Mouse (Mus musculus) B cell, adult 2 months (primary cell): ENCODE data around the gene Cdk15.

Source experiments
- DNase-seq, 2 experiments: peaks; one replicate each; pipeline ENCODE4 v3.0.0; 2022

Cdk15 gene

DNA sequence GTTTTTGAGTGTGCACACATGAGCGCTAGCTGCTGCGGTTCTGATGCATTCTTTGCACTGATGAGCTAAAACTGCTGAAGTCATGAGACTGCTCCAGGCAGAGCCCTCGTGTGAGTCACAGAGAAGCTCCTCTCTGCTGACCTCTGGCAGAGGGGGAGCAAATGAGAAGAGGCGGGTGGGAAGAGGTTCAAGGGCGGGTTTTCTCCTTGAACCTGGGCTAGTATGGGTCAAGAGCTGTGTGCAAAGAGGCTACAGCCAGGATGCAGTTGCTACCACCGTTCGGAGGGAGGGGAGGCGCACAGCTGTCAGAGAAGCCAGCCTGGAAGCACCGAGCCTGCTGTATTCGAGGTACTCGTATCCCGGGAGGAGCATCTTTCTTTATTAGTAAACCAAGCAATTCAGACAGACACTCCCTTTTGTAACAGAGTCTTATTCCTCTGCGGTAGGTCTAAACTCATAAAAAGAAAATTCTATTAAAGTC lies at the start of gene Cdk15:
Gene Cdk15, plus strand, starts transcription at position 156 of the 481 bp plus-strand sequence.
- DNase-seq = no peak

DNA sequence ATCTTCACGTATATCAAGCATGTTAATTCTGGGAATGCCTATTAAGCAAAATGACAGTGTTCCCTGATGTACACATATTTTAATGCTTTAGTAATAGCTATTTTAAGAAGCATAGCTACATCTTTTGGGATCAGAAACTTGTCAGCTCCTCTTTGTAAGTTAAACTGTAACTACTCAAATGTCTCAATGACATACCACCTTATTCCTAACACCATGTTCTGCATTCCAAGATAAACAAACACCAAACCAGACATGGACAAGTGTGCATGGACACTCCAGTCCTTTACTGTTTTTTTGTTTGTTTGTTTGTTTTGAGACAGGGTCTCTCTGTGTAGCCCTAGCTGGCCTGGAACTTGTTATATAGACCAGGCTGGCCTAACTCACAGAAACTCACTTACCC lies 48.4 kb upstream of the Cdk15 start:
- DNase-seq = no peak

DNA sequence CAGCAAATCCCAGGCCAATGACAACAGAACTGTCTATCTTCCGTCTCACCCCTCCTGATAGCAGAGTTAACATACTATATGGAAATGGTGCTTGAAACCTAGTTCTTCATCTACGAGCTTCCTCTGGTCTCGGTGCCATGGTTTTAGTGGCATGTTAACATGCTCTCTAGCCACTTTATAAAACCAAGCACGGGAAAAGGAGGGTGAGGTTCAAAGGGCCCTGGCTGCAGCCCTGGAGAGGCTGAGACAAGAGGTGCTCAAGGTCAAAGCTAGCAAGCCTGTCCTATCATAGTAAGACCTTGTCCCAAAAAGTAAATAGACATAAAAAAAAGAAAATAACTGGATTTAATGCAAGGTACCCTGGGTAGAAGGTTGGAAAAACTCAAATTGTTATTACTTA lies 45.1 kb upstream of the Cdk15 start:
- DNase-seq = no peak

DNA sequence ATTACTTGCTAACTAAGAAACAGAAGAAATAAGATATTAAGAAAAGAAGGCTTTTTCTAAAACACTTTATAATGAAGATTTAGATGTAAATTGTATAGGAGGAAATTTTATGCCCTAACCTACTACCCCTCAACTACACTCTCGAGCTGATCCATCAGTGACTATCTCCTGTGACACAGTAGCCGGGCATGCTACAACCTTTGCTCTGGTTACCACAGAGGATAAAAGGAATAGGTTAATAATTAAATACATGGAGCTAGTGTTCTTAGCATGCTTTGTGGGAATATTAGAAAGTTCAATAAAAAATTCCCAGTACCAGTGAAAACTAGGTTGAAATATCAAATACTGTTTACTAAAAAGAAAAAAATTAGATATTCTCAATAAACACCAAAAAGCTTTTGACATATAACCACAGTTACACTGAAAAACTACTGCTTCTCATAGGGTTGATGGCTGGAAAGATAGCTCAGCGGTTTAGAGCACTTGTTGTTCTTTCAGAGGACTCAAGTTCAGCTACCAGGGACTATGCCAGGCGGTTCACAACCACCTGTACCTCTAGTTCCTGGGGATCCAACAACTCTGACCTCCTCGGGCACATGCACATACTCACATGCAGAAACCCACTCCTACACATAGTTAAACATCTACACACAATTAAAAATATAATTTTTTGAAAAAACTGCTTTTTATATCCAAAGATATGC lies 44.5 kb upstream of the Cdk15 start:
- DNase-seq = no peak

DNA sequence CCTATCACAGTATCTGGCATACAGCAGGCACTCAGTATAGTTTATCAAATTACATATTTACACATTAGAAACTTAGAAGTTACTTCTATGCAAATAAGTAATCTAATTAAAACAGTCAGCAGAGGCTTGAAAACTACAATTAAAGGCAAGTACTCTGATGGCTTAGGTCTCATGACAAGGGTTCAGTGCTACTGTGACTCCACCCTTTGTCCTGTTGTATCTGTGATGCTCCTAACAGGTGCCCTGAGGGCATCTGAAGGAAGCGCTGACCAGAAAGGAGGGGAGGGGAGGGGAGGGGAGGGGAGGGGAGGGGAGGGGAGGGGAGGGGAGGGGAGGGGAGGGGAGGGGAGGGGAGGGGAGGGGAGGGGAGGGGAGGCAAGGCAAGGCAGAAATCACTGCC lies 43.8 kb upstream of the Cdk15 start:
- no peak for DNase-seq

DNA sequence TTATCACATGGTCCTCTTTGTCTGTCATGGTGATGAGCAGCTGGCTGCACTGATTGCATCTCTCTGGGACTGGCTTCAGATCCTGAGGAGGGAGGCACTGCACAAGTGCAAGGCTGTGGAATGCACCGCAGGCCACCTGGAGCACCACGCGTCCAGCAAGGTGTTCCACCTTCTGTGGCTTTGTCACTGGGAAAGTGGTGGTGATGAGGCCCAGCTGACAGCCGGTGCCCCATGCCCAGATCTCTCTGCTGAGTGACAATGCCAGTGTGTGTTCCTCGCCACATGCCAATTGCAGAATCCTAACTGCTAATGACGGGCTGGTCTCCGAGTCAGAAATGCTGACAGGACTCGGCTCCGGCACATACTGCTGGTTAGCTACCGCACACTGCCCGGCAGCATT lies 41.3 kb upstream of the Cdk15 start:
- DNase-seq = no peak

DNA sequence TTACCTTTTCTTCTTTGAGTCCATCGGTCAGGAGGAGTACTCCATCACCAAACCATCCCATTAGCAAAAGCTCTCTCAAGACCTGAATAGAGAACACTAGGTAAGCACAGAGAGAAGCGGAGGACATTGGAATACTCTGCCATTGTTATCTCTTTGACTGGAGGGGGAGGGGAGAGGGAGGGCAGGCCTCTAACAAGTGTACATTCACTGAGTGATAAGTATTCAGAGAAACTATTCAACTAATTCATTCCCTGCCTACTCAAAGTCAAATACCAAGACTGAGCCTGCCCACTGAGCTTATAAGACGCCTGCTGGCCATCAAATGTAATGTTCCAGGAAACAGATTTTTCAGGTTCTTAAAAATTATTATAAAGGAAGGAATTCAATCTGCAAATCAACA lies 36.3 kb upstream of the Cdk15 start:
- no peak for DNase-seq

DNA sequence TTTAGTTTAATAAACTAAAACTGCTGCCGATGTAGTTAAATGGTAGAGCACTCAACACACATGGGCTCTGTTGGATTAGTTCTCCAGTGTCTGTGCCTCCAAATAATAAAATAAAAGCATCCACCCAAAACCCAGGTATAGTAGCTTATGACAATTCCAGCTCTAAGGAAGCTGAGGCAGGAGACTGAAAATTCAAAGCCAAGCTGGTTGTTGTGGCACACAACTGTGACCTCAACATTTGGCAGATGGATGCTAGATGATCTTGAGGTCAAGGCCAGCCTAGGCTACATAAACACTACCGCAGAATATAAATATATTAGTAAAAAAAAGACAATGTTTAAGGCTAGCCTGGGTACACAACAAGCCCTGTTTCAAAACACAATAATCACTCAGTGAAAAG lies 35.1 kb upstream of the Cdk15 start:
- no peak for DNase-seq

DNA sequence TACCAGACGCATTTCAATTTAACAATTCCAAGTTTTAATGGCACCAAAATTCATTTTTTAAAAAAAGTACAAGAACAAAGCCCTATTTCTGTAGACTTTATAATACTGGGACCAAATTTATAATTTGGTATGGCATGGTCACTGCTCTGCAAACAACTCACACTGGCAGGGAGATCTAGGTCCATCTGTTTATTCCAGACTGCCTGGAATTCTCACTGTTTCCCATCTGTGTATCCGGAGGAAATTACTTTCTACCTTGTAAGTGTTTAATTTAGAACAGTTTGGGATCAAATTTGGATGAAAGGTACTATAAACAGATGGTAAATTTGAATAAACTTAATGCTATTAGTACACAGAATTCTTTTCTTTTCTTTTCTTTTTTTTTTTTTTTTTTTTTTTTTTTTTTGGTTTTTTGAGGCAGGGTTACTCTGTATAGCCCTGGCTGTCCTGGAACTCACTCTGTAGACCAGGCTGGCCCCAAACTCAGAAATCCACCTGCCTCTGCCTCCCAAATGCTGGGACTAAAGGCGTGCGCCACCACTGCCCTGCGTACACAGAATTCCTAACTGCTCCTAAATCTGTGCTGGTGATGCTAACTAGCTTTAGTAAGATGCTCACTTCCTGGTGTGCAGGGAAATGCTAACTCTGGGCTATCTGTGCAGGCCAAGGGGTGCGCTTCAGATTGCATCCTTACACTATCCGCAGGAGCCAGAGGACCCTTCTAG lies 34.4 kb upstream of the Cdk15 start:
- DNase-seq = no peak

DNA sequence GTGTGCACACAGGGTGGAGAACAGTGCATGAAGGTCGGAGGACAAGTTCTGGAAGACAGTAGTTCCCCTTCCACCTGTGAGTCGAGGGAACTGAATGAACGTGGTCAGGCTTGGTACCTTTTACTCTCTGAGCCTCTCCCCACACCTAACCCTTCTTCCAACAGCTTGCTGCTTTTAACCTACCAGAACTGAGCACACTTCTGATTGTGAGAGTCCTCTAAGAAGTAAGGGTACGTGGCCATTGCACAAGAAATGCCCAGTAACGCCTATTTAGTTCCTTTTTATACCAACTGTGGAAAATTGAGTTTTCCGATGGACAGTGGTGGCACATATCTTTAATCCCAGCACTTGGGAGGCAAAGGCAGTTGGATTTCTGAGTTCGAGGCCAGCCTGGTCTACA lies 28.2 kb upstream of the Cdk15 start:
- no peak for DNase-seq

DNA sequence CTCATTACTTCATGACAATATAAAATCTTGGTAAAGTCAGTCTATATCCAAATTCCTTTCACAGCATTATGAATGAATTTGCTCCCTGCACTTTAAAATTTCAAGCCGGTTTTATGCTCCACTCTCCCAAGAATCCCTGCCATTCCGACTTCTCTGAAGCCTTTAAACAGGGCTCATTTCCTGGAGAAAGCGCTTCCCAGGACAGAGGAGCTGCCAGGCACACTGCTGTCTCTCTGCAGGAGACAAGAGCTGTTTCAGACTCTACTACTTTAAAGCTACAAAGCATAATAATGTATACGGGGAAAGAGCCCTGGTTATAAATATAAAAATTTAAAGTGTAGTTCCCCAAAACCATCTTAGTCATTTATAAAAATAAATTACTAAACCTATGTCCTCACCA lies 27.5 kb upstream of the Cdk15 start:
- DNase-seq = no peak

DNA sequence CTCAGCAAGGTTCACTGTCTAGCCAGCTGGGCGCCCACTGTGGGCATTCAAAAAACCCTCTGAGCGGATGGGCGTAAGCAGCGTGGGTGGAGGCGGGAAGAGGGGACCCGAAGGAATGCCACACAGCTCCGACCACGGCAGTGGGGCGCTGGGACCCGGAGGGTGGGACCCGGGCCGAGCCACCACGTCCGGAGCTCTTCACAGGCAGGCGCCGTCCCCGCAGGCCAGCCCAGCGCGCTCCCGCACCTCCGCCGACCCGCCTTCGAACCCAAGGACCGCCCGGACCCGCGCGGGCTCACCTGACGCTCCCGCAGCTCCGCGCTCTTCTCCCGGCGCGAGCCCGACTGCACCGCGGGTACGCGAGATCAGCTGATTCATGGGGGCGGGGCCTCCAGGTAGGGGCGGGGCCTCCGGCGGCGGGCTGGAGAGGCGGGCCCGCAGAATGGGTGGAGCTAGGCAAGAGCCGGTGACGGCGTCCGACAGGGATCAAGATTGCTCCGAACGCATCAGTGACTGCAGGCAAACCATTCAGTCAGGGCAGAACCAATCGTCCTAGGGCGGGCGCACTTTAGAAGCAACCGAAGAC lies 19.8 kb upstream of the Cdk15 start, which contains the start of gene Als2:
Gene Als2, minus strand, starts transcription at position 376 of the 586 bp plus-strand sequence.
- peak; percentile 95 for DNase-seq

DNA sequence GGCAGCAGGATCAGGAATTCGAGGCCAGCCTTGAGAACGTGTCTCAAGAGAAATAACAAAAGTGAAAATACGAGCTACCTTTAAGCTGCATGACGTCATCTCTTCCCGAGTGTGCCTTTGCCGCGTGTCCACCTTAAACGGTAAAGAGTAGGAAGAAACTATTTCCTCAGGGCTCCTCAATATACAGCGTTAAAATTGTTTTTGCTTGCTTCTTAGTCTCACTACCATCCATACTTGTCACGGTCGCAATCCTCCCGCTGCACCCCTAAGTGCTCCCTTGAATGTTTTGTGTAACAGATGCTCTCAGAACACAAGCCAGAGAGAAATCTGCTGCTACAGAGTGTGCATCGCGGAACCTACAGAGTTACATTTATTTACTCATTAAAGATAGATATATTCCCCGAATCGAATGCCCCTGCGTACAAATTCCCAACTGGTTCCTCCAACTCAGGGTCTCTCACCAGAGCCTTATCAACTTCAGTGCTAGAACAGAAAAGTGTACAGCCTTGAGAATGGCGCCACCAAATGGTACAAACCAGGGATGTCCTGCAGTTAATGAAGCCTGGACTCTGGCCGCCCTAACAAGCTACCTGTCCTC lies 19.0 kb upstream of the Cdk15 start:
- peak; percentile 75 to 79 for DNase-seq

DNA sequence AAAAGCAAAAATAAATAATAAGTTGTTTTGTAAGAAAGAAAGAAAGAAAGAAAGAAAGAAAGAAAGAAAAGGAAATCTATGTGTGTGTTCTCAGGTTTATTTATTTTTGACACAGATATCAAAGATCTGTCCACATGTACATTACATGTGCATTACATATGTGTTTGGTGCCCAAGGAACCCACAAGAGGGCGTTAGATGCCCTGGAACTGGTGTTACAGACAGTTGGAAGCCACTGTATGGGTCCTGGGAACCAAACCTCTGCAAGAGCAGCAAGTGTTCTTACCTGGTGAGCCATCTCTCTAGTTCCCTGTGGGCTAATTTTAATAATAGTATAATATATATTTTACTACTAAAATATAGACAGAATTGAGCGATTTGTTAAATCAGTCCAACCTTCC lies 12.9 kb upstream of the Cdk15 start:
- DNase-seq = no peak

DNA sequence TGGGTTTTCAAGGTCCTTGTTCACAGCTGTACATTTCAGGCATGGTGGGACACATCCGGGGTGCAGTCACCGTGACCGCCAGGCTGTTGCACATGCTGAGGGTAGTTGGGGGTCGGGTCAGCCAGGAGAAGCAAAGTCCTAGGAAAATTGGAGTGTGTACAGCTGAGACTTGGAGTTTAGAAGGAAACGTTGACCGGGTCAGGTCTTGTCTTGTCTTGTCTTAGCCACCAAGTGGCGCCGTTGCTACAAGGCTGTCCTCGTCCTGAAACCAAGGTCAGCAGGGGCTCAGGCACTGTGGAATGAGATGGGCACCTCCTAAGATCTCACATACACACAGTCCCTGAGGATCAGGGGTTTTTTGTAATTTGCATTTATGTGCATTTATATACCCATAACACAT lies 9.1 kb upstream of the Cdk15 start:
- DNase-seq = peak; percentile 21 to 25

DNA sequence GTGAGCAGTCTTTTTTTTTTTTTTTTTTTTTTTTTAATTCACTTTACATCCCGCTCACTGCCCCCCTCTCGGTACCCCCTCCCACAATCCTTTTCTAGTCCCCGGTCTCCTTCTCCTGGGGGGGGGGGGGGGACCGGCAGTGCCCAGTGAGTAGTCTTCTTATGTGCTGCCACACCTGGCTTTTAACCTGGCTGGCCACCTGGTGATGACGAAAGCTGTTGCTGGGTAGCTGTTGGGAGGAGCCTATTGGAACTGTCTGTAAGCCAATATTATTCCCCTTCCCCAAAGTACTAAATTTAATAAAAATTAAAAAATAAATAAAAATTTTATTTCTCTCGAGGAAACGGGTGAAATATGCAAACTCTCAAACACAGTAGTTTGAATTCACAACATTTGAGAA lies 3.9 kb upstream of the Cdk15 start:
- peak; percentile 20 to 24 for DNase-seq

DNA sequence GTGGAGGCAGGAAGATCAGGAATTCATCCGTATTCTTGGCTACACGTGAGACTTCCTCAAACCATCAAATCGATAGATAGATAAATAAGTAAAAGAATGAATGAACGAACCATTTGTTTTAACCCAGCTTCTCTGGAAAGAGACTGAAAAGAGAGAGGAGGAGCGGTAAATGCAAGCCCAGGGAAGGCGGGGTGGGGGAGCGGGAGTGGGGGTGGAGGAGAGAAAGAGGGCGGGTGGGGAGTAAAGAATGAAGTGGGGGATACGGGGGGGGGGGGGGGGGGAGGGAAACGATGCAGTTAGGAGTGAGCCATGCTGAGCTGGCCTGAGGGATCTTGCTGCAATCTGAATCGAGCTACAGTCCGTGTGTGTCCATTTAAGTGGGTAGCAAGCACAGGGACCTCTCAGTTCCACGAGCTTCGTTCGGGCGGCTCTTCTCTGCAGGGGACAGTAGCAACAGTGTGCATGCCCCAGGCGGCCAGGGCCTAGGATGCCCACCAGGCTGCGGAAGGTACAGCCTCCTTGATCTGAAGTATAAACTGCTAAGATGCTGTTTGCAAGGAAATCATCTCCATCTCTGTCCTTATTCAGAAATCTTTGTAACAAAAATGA lies 3.3 kb upstream of the Cdk15 start:
- no peak for DNase-seq

DNA sequence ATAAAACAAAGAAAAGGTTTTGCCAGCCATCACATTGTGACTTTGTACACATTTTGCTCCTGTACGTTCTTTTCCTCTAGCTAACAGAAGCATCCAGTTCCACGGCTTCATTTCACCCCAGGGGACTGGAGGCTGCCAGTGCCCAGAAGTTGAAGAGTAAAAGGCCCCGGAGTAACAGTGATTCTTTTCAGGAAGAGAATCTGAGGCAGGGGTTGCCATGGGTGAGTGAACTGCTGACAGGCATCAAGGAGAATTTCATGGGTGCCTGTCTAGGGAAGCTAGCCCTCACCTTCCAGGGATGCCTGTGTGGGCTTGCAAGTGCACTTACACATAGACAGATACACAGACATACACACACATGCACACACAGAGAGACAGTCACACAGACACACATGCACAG lies 1.0 kb downstream of the Cdk15 start:
- no peak for DNase-seq

DNA sequence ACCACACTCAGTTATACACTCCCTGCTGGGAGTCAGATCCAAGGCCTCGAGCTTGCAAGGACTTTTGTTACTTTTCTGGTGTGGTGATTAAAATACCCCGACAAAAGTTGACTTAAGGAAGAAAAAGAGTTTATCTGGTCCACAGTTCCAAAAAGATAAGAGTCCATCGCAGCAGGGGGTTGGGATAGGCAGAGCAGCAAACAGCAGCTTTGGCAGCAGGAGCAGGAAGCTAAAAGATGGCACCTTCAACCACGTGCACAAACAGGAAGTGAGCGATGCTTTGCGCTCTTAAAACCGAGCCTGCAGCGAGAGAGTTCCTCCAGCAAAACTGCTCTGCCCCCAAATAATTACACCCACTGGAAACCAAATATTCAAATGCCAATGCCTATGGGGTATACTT lies 12.2 kb downstream of the Cdk15 start:
- DNase-seq = no peak

DNA sequence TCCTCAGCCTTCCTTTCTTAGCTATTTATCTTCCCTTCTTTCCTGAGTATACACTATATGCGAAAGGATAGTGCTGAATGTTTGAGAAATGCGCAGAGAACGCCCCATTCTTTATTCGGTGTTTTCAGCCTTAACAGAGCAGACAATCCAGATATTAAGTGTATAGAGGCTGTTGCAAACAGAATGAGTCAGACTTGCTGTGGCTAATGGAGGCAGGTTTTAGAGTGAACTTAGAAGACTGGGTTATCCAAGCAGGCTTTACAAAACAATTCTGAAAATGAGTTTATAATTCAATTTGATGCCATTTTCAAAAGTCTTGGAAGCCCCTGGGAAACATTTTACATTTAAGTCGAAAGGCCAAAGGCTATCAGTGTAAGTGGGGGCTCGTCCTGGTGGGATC lies 12.8 kb downstream of the Cdk15 start:
- no peak for DNase-seq

DNA sequence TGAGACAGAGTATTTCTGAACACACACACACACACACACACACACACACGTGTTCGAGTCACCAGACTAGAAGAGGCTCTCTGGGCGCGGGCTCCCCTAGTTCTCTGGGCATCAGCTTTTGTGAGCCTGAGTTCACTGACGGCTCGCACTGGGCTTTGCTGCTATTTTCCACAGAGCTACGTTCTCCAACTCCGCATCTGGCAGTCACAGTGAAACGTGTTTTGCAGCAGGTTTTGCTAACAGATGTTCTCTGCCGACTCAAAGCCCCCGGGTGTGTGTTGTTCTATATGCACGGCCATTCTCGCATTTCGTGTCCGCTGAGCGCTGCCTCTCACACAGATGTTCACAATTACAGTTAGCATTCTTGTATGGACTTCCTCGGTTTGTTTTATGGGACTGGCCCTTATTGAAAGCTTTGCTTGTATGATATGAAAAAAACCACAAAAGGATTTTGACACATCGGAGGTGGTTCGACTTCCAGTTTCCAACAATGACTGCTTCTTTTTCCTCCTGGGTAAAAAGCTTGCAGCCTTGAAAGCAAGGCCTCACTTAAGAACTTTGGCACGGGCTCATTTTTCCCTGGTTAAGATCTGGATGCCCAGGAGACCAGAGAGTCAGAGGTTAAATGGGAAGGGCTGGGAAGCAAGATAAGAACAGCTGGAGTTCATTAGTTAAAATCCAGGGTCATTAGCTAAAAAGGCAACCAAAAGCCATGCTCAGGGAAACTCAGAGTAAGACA lies 13.4 kb downstream of the Cdk15 start:
- DNase-seq = no peak

DNA sequence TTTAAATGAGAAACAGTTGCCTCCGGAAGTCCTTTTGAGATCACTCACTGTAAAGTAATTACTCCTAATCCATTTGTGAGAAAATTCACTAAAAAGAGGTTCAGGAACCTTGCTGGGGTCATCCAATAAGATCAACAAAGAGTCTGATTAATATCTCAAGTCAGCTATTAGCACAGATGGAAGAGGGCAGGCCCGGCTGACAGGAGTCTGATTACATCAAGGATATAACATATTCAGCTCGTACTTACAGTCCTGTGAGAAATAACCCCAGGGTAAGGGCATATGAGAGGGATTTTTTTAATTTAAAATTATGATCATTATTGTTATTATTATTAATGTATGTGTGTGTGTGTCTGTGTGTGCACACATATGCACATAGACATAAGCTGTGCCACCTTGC lies 15.5 kb downstream of the Cdk15 start:
- DNase-seq = no peak

DNA sequence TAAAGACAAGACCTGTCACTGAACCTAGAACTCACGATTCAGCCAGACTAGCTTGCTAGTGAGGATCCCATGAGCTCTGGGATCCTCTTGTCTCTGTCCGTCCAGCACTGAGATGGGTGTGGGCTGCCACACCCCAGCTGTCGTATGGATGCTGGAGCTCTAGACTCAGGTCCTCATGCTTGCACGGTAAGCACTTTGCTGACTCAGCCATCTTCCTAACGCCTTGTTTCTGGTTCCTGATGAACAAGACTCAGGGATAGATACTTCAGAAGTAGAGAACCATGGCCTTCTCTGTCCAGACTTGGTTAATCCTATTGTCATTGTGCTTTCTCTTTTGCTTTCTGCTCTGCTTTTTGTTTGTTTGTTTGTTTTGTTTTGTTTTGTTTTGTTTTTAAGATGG lies 29.2 kb downstream of the Cdk15 start:
- DNase-seq = no peak
